Mouse (Mus musculus) spleen, adult 12 weeks (tissue): Measurements from ENCODE around the gene Ccp110.

Experiments used
- DNase-seq: peaks from one replicate; pipeline ENCODE4 v3.0.0; 2022; ENCODE audit warnings: low spot score

Gene Ccp110

GRCm38 (mm10) chr7:118769655-118770054 is 57.3 kb downstream of the Ccp110 start:
- no peak for DNase-seq

DNA sequence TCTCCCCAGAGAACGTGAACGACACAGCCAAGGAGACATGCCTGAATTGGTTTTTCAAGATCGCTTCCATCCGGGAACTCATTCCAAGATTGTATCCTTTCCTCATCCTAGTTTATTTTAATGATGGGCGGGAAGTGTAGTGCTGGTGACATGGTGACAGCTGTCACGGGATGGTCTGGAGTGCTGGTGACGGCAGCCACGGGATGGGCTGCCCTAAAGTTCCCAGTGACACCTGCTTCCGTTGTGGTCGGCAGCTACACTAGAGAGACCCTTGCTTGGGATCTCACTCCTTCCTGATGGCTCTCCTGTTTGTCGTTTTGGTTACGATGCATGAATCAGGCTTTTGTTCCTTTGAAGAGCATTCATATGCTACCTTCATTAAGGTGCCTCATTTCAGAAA is 60.7 kb downstream of the Ccp110 start:
- no peak for DNase-seq

DNA sequence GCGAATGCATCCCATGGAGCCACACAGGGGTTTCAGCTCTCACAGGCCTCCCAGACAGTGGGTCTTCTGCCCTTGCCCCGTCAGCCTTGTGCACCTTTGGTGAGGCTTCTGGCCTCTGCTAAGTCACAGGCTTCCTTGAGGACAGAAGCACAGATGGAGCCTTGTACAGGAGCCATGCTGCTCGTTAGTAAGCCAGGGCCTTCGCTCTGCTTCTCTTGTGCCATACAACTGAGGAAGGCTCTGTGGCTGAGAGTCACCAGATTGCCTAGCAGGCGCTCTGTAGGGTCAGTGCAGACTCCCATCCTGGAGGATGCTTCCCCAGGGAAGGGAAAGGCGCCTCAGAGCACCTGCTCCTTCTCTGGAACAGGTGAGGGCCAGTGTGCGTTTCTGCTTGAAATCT is 63.6 kb downstream of the Ccp110 start:
- DNase-seq = no peak

- DNase-seq = no peak
These were observed 64.1 kb downstream of the Ccp110 start for GRCm38 (mm10) chr7:118776491-118776890.

DNA sequence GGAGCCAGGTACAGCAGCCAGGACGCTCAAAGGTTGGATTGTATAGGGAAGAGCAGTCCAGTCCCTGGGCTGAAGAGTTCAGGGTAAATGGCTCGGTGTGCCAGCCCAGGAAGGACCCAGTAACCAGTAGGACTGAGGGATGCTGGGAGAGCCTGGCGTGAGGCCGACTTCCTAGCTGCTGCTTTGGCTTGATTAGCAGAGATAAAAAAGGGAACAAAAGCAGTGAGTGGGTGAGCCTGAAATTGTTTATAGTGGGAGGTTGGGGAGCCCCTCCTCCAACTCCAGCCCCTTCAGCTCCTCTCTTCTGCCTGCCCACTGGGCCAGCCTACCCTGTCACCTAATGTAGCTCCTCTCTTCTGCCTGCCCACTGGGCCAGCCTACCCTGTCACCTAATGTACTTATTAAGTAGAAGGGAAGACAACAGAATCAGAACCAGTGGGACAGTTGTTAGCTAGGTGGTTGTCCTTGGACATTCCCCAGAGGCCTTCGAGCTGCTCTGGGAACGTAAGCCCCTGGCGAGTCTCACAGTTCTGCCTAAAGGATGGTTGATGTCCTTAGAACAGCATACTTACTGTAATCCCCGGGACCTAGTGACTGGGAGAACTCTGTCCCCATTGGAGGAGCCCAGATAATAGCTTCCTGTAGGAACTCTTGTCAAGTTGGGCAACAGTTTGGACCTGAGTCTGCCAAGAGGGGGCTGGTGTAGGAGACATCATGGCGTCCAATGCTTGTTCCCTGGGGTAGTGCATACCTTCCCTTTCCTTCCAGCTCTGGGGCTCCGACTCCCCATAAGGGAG is 65.4 kb downstream of the Ccp110 start:
- DNase-seq = no peak

- DNase-seq = no peak
These were observed 66.2 kb downstream of the Ccp110 start for GRCm38 (mm10) chr7:118778561-118778960.

- DNase-seq = no peak
These were observed 71.1 kb downstream of the Ccp110 start for GRCm38 (mm10) chr7:118783305-118784001.

DNA sequence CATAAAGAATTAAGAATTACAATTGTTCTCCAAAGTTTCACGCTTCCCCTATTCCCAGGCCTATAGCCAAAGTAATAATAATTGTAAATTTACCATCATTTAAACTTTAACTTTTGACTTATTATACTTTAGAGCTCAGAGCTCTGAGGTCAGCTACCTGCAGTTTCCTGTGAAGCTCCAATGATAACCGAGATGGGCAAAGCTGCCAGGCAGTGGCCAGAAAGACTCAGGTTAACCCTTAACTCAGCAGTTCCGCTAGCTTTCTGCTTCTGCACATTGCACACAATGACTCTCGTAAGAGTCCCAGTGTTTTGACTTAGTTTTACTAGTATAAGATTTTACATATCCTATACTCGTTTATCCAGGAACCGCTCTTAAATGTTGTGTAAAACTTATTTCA is 73.7 kb downstream of the Ccp110 start:
- no peak for DNase-seq
